Mouse (Mus musculus) limb, embryonic 11.5 days (tissue): ENCODE data around the gene Ccdc43. TPM values are rescaled to one million over a fixed set of nuclear protein-coding genes. Genes with fewer than 3 reads are reported as not detected.

Experiments
- ATAC-seq: fragments of 200-750 bp; cut with Nextera tagmentation; 2 replicates; pipeline ENCODE4 v1.8.0; 2017; ENCODE audit warnings: low read depth; ENCODE audit not compliant: insufficient number of reproducible peaks, low FRiP score, low TSS enrichment
- DNase-seq: peaks from one replicate; pipeline ENCODE4 v3.0.0-alpha.2; 2015; ENCODE audit warnings: low spot score
- H3K27ac ChIP-seq: fragments of 300-500 bp; sonication (generic); replicated peaks from 2 replicates; pipeline ENCODE4 v1.5.1; 2014; ENCODE audit warnings: low read depth, mild to moderate bottlenecking, low read length
- H3K27me3 ChIP-seq: fragments of 300-500 bp; sonication (generic); 2 replicates; pipeline ENCODE4 v1.6.1; 2014; ENCODE audit warnings: mild to moderate bottlenecking, low read length, mixed read lengths; ENCODE audit not compliant: control insufficient read depth, insufficient read depth
- H3K36me3 ChIP-seq: fragments of 300-500 bp; sonication (generic); 2 replicates; pipeline ENCODE4 v1.6.1; 2014; ENCODE audit warnings: mild to moderate bottlenecking, low read length, moderate library complexity, mixed read lengths; ENCODE audit not compliant: control insufficient read depth, insufficient read depth
- H3K4me1 ChIP-seq: fragments of 300-500 bp; sonication (generic); 2 replicates; pipeline ENCODE4 v1.6.1; 2014; ENCODE audit warnings: low read length, mixed read lengths; ENCODE audit not compliant: control insufficient read depth, insufficient read depth
- H3K4me2 ChIP-seq: fragments of 300-500 bp; sonication (generic); 2 replicates; pipeline ENCODE4 v1.6.1; 2014; ENCODE audit warnings: low read depth, mild to moderate bottlenecking, moderate library complexity; ENCODE audit not compliant: severe bottlenecking
- H3K4me3 ChIP-seq: fragments of 300-500 bp; sonication (generic); 2 replicates; pipeline ENCODE4 v1.5.1; 2014; ENCODE audit warnings: low read depth, low read length
- H3K9ac ChIP-seq: fragments of 300-500 bp; sonication (generic); 2 replicates; pipeline ENCODE4 v1.6.1; 2014; ENCODE audit warnings: mild to moderate bottlenecking, low read length
- H3K9me3 ChIP-seq: fragments of 300-500 bp; sonication (generic); 2 replicates; pipeline ENCODE4 v1.6.1; 2016; ENCODE audit warnings: low read length; ENCODE audit not compliant: control insufficient read depth
- WGBS: fragments of 180-500 bp; shearing (Covaris S2); extraction: QIAGEN DNeasy Blood & Tissue Kit; methylation state at CpG from one replicate; pipeline ENCODE4 v1.1.7; 2014; 5-methylcytosine and 5-hydroxymethylcytosine counted together
- polyA plus RNA-seq: library from polyadenylated mRNA; unstranded; fragments of >200 nt; fragmentation: Nextera tagmentation; extraction: Ambion mirVana; gene quantifications from 2 replicates; pipeline ENCODE4 v1.2.1, GENCODE M21; 2014

The Ccdc43 gene
- polyA plus RNA-seq: 58.4 and 64.1 TPM in 2 replicates

DNA sequence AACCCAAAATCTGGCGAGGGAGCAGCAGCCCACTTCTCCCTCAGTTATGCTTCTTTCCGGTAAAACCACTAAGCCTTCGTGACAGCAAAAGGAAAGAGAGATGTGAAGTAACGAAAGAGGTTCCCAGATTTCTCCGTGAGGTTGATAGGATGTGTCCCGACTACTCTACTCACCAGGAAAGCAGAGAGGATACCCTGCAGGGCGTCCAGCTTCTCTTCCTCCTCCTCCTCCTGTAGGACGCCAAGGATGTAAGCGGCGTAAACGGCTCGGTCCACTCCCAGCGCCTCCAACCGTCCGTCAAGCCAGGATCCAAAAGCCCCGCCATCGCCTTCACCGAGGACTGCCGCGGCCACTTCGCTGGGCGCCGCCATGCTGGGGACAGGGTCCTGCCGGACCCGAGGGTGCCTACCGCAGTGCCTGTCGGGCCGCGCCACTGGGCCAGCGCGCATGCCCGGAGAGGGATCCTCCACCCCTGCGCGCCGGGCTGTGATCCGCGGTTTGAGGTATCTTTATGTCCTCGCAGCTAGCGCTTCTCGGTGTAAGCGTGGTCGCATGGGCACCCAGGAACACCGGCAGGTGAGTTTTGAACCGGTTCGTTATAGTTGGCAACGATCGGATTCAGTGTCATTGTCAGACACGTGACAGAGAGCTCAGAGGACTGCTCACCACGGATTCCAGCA, at the start of gene Ccdc43:
Gene Ccdc43, minus strand, starts transcription at position 445 of the 680 bp plus-strand sequence.
- Histone ChIP-seq H3K9me3 (no peaks in the 10 kb centered on the region; the same call in 1 of the 2 replicates), H3K27ac (no peak within 1 kb of the TSS), H3K9ac (peak within 1 kb of the TSS; percentile 90), H3K4me1 (peaks cover 7% of the 10 kb centered on the region; the same call in 1 of the 2 replicates), H3K4me2 (peak within 1 kb of the TSS; percentile 70), H3K4me3 (peak within 1 kb of the TSS; percentile 77), H3K27me3 (no peaks in the 10 kb centered on the region), H3K36me3 (no peaks in the 10 kb centered on the region)
- peak; percentile 86 for ATAC-seq
- WGBS: under 1% methylated on average over 49 of the region's 49 CpGs
- DNase-seq: peak; percentile 91

DNA sequence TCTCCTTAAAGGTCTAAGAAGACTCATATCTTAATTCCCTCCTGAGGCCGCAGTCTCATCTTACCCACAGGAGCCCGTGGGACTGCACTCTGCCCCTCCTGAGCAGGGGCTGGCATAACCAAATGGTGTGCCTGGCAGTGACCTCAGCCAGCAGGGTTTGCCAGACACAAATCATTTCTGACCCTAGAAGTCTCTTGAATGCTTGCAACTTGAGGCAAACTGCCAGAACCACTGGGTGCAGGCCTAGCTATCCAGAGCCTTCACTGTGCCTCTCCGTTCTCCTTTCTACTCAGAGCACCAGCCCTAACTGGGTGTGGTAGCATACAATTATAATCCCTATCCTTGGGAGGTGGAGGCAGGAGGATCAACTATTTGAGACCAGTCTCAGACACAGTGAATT, 47.2 kb upstream of the Ccdc43 start:
- Histone ChIP-seq H3K27me3 (peaks cover 5% of the 10 kb centered on the region; the same call in 1 of the 2 replicates), H3K36me3 (no peaks in the 10 kb centered on the region), H3K9me3 (no peaks in the 10 kb centered on the region), H3K27ac (no peak overlapping the region), H3K9ac (no peak overlapping the region), H3K4me1 (peaks cover 11% of the 10 kb centered on the region), H3K4me2 (no peak overlapping the region), H3K4me3 (no peak overlapping the region)
- no peak for ATAC-seq
- 86% methylated on average over 3 of the region's 3 CpGs for WGBS
- no peak for DNase-seq

- H3K36me3 ChIP-seq: no peaks in the 10 kb centered on the region
- ATAC-seq: no peak
- no peak overlapping the region for H3K4me3 ChIP-seq
- no peak for DNase-seq
- H3K27ac ChIP-seq: no peak overlapping the region
- no peak overlapping the region for H3K4me2 ChIP-seq
- no peaks in the 10 kb centered on the region for H3K9me3 ChIP-seq
- WGBS: 76% methylated on average over 5 of the region's 5 CpGs
- H3K9ac ChIP-seq: no peak overlapping the region
- peaks cover 5% of the 10 kb centered on the region; the same call in 1 of the 2 replicates for H3K27me3 ChIP-seq
- peaks cover 16% of the 10 kb centered on the region for H3K4me1 ChIP-seq
These were observed 45.3 kb upstream of the Ccdc43 start for GRCm38 (mm10) chr11:102742843-102743242.

DNA sequence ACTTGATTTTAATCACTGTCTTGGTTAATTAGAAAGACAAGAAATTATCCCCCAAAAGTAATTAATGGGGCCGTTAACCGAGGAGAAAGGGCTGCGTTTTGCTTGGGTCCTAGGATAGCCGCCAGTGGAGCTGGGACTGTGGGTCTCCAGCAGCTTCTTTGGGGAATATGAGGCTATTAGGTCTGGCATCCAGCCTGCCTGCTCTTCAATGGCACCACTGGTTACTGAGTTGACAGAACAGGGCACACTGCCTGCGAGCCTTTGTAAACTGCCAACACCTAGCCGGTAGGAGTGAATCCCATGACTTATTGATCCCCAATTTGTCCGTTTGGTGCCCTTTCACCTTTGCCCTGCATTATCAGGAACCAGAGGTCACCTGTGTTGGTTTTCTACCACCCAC, 44.5 kb upstream of the Ccdc43 start:
- no peak overlapping the region for H3K27ac ChIP-seq
- no peak for DNase-seq
- WGBS: 29% methylated on average over 7 of the region's 7 CpGs

DNA sequence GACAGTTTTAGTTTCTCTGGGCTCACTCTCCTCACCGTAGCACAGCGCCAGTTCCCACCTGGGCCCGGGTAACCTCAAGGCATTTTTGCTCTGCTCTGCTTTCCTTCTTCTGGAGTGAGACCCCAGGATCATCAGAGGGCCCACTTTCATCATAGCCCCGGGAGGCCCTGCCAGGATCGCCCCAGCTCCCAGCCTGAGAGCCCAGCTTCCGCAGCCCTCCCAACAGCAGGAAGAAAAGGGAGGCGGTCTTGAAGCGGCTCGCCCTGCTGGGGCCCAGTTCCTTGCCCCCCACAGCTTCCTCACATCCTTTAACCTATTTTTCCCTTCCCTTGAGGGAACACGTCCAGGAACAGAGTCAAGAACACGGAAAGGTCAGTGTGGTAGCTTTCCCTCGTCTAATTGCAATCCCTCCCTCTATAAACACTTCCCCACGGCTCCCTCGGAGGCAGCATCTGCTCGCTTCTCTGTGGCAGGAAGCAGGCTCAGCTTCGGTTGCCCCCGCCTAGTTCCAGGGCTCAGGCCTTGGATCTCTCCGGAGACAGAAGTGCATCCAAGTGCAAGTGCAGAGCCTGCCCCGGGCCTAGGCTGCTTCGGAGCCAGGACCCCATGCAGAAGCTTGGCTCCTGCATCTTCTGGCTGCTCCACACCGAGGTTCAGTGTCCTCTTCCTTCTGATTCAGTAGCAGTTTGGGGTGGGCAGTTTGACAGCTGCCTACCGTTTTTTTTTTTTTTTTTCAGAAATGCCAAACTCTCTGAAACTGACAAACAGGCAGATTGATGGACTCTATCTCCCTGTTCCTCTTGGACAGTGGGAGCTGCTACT, 43.8 kb upstream of the Ccdc43 start:
- Histone ChIP-seq H3K9me3 (no peaks in the 10 kb centered on the region), H3K27ac (no peak overlapping the region), H3K27me3 (peaks cover 5% of the 10 kb centered on the region; the same call in 1 of the 2 replicates), H3K4me3 (no peak overlapping the region), H3K4me2 (peak overlapping the region; percentile 30; the same call in 1 of the 2 replicates), H3K9ac (no peak overlapping the region), H3K36me3 (no peaks in the 10 kb centered on the region), H3K4me1 (peaks cover 16% of the 10 kb centered on the region)
- peak; percentile 60 for DNase-seq
- no peak for ATAC-seq
- 7% methylated on average over 22 of the region's 22 CpGs for WGBS

More for the DNA sequence above, 44.5 kb upstream of the Ccdc43 start:
- H3K36me3 ChIP-seq: no peaks in the 10 kb centered on the region
- no peak overlapping the region for H3K9ac ChIP-seq
- no peaks in the 10 kb centered on the region for H3K9me3 ChIP-seq
- ATAC-seq: no peak
- no peak overlapping the region for H3K4me2 ChIP-seq
- H3K4me3 ChIP-seq: no peak overlapping the region
- H3K27me3 ChIP-seq: peaks cover 5% of the 10 kb centered on the region; the same call in 1 of the 2 replicates
- peaks cover 16% of the 10 kb centered on the region for H3K4me1 ChIP-seq

- Histone ChIP-seq H3K4me2 (no peak overlapping the region), H3K27ac (no peak overlapping the region), H3K36me3 (no peaks in the 10 kb centered on the region), H3K4me1 (peaks cover 16% of the 10 kb centered on the region), H3K9ac (no peak overlapping the region), H3K4me3 (no peak overlapping the region), H3K27me3 (peaks cover 5% of the 10 kb centered on the region; the same call in 1 of the 2 replicates), H3K9me3 (no peaks in the 10 kb centered on the region)
- ATAC-seq (no peak), DNase-seq (no peak)
- WGBS: 30% methylated on average over 11 of the region's 11 CpGs
These were observed 43.1 kb upstream of the Ccdc43 start for GRCm38 (mm10) chr11:102740634-102741033.

- Histone ChIP-seq H3K4me3 (peak overlapping the region; percentile 15), H3K27ac (no peak overlapping the region), H3K4me1 (peaks cover 16% of the 10 kb centered on the region), H3K36me3 (no peaks in the 10 kb centered on the region), H3K4me2 (peak overlapping the region; percentile 60), H3K27me3 (peaks cover 5% of the 10 kb centered on the region; the same call in 1 of the 2 replicates), H3K9ac (peak overlapping the region; percentile 37), H3K9me3 (no peaks in the 10 kb centered on the region)
- DNase-seq (peak; percentile 77), ATAC-seq (no peak)
- WGBS: 6% methylated on average over 20 of the region's 20 CpGs
These were observed 41.8 kb upstream of the Ccdc43 start for GRCm38 (mm10) chr11:102739278-102739966.

GRCm38 (mm10) chr11:102738046-102738445, 40.5 kb upstream of the Ccdc43 start:
- Histone ChIP-seq H3K36me3 (no peaks in the 10 kb centered on the region), H3K4me3 (no peak overlapping the region), H3K27me3 (peaks cover 5% of the 10 kb centered on the region; the same call in 1 of the 2 replicates), H3K9me3 (no peaks in the 10 kb centered on the region), H3K27ac (no peak overlapping the region), H3K9ac (no peak overlapping the region), H3K4me1 (peaks cover 16% of the 10 kb centered on the region), H3K4me2 (no peak overlapping the region)
- DNase-seq: no peak
- no peak for ATAC-seq
- 81% methylated on average over 3 of the region's 3 CpGs for WGBS
